Mouse (Mus musculus): ENCODE measurements around the gene Gga3.
A peak's percentile ranks its signal among the peaks of the same experiment; 100 is the strongest.

The Gga3 gene

DNA sequence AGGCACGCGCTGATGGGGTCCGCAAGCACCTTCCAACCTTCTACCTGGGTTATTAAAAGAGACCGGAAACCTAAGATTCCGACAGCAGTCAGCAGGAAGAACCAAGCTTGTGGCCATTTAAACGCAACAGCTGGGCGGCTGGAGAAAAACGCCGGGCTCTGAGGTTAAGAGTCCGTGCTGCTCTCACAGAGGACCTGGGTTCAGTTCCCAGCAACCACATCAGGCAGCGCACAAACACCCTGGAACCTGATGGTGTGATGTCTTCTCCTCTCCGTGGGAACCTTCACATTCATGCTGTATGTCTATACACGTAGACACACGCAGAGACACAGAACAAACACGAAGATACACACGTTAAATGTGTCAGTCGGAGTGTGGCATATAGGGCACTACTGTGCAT is 48.1 kb downstream of the Gga3 start:
- DNase-seq (ENCODE audit: low spot score), result no peak

DNA sequence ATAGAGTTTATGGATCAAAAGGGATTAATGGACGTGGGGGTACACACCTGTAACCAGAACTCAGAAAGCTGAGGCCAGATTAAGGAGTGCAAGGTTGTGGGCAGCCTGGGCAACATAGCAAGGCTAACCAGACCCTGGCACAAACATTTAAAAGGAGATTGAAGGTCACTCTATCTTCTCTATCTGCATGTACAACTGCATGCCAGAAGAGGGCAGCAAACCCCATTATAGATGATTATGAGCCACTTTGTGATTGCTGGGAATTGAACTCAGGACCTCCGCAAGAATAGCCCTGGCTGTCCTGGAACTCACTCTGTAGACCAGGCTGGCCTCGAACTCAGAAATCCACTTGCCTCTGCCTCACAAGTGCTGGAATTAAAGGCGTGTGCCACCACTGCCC is 51.1 kb downstream of the Gga3 start:
- peak; percentile 31 for DNase-seq (ENCODE audit: low spot score)

DNA sequence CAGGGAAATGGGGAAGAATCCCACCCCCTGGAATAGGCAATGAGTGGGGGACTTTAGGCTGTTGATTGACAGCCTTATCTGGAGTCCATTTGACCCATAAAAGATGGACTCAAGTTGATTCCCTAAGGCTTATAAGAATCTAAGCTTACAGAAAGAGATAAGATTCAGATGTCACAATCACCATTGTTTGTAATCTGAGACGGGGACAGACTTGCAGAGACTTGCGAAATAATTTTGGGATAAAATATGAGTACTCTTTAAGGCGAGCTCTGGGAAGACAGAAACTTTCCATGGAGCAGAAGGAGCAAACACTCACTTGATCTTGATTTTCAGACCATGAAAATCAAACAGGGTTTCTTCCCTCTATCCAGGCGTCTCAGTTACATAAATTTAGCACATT is 60.3 kb downstream of the Gga3 start:
- DNase-seq (ENCODE audit: low spot score), result no peak

DNA sequence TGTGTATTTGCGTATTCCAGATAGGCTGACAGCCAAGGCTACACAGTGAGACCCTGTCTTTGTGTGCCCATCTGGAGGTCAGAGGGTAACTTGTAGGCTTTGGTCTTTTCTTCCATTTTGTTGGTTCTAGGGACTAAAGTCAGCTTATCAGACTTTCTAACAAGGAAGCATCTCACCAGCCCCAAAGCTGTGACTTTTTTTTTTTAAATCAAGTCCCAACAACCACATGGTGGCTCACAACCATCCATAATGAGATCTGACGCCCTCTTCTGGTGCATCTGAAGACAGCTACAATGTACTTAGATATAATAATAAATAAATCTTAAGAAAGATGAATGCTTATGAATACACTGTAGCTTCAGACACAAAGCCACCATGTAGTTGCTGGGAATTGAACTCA is 65.8 kb downstream of the Gga3 start:
- DNase-seq (ENCODE audit: low spot score), result no peak

DNA sequence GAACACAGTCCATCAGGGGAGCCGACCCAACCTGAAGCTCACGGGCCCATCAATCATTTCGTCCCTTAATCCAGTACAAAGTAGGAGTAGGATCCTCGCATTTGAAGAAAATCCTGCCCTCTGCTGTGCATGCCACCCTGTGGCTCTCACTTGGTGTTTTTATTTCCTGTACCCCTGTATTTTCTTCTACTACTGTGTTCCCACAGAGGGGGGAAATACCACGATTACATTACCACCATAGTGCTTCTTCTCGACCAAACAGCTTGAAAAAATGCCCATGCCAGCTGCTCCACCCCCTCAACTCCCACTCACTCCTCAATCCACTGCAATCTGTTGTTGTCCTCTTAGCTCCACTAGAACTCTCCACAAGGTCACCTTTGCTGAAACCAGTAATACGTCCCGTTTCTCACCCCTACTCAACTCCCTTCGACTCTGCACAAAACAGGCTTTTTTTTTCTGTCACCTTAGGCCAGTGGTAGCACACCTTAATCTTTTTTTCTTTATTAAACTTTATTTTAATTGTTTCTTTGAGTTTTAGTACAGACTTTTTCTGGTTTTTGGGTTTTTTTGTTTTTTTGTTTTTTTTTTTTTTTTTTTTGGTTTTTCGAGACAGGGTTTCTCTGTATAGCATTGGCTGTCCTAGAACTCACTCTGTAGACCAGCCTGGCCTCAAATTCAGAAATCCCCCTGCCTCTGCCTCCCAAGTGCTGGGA is 66.8 kb downstream of the Gga3 start:
- DNase-seq (ENCODE audit: low spot score), result no peak

DNA sequence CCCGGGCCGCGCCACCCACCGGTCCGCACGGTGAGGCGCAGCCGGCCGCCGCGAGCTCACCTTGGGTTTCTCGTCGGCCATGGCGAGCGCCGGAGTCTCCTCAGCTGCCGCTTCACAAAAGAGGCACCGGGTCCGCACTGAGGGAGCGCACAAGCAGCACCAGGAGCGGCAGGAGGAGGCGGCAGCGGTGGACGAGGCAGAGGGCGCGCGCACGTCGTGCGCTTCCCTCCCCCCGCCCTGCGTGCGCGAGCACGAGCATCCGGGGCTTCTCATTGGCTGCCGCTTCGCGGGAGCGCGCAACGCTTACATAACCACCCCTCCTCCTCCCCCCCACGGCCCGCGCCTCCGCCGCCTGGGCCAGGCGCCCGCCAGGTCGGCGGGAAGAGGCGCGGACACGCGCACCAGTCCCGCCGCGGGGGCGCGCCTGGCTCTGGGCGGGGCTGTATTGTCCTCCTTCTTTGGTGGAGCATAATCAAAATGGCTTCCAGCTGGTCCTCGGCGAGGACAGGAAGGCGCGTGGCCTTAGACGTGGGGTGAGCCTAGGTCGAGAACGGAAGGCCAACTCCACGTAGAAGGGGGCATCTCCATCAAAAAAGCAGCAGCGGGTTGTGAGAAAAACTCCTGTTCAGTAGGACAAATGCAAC is 67.7 kb downstream of the Gga3 start, which contains the start of gene Sumo2:
Gene Sumo2, minus strand, starts transcription at position 239 of the 644 bp plus-strand sequence.
- DNase-seq (ENCODE audit: low spot score), result peak; percentile 98

DNA sequence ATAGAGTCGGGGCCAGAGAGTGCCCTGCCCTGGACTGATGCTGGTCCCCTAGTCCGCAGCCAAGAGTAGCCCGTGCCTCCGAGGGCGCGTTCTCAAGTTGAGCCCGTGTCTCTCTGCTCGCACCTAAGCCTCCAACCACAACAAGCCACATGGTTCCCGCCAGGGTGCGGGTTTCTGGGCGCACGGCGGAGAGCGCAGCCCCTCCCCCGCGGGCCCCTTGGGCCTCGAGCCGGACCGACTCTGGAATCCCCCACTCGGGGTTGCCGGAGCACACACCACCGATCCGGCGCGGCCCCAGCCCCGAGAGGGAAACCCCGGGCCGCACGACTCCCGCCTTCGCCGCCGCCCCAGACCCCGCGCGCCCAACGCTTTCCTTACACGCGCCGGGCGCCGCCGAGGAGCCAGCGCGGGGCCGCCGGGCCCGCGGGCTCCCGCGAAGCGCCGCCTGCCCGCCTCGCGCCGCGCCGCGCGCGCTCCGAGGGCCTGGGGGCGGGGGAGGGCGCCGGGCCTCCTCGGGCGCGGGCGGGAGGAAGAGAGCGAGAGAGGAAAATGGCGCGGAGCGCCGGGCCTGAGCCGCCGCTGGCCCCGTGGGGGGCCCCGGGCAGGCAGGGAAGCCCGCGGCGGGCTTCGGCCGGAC is 68.3 kb downstream of the Gga3 start:
- DNase-seq (ENCODE audit: low spot score), result peak; percentile 41

DNA sequence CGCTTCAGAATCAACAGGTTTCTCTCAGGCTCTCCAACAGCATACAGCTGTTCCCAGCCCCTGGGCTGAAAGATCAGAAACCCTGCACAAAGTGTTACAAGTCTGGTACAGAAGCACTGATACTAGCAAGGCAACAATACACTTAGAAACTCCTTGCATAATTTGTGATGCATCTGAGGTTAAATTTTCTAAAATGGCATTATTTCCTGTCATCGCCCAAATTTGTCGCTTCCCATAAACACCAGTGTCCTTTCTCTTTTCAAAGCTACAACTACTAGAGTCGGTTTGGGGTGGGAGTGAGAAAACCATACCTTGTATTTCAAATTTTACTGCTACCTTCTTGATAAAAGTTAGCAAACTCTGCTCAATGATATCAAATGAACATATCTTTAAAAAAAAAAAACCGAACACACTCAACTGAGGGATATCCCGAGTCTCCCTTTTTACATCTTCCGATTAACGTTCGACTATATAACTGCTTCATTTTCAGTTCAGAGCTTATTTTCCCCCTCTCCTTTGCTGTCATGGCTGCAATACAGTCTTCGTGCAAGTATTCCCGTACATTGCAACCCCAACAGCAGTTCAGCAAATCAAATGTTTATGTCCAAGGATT is 69.0 kb downstream of the Gga3 start:
- DNase-seq (ENCODE audit: low spot score), result peak; percentile 27
